Comparison of ENCODE assay signal across 8 mouse cellular contexts in genomic region chr17:23706212-23706611, GRCm38 (mm10). TPM values are rescaled to one million over a fixed set of nuclear protein-coding genes. Genes with fewer than 3 reads are reported as not detected.
DNase-seq lines count a peak whose midpoint lies in the region; ATAC-seq lines count a peak whose summit lies in the region.

No protein-coding gene starts in this region.

- no peak overlapping the region for H3K27ac ChIP-seq in forebrain, embryonic 12.5 days
- H3K27ac ChIP-seq in hindbrain, embryonic 10.5 days, result no peak overlapping the region

- no peaks in the 10 kb centered on the region for H3K9me3 ChIP-seq in forebrain, embryonic 12.5 days
- no peaks in the 10 kb centered on the region for H3K9me3 ChIP-seq in hindbrain, embryonic 10.5 days

- H3K9ac ChIP-seq in forebrain, embryonic 12.5 days, result no peak overlapping the region

- DNase-seq in MN1 (ENCODE audit: low spot score), result peak; percentile 86
- DNase-seq in c-Kit-positive CD71-positive TER-119-positive erythroid progenitor cells, embryonic 14.5 days (ENCODE audit: low spot score), result peak; percentile 67
- DNase-seq in hindbrain, embryonic 10.5 days (ENCODE audit: low spot score), result peak; percentile 76
- peak; percentile 52 for DNase-seq in layer of hippocampus, adult 9-10 months (ENCODE audit: low spot score)
- DNase-seq in lung, postnatal 36 days, result peak; percentile 81
- DNase-seq in right cerebral cortex, postnatal 10 days (ENCODE audit: low spot score in 2 of 2), result peak; percentile 79 to 84
- peak; percentile 54 to 80 for DNase-seq in urinary bladder, postnatal 4 days (ENCODE audit: low spot score in 2 of 2)

- H3K4me1 ChIP-seq in forebrain, embryonic 12.5 days, result no peaks in the 10 kb centered on the region
- H3K4me1 ChIP-seq in hindbrain, embryonic 10.5 days (replicated peaks), result 0 out of 2 replicates have a peak, but pooled peaks cover 9% of the 10 kb centered on the region

- 1% methylated on average over 3 of the region's 3 CpGs for WGBS in forebrain, embryonic 12.5 days
- 0% methylated on average over 3 of the region's 3 CpGs for WGBS in hindbrain, embryonic 10.5 days

- H3K4me3 ChIP-seq in forebrain, embryonic 12.5 days (replicated peaks), result no peak overlapping the region
- H3K4me3 ChIP-seq in hindbrain, embryonic 10.5 days, result no peak overlapping the region

- ATAC-seq in forebrain, embryonic 12.5 days (ENCODE audit: low FRiP score), result peak; percentile 65

- no peak overlapping the region for H3K4me2 ChIP-seq in forebrain, embryonic 12.5 days

- peaks cover 43% of the 10 kb centered on the region for H3K27me3 ChIP-seq in forebrain, embryonic 12.5 days
- H3K27me3 ChIP-seq in hindbrain, embryonic 10.5 days (ENCODE audit: insufficient read depth, poor library complexity, severe bottlenecking), result peaks cover 26% of the 10 kb centered on the region

- H3K36me3 ChIP-seq in forebrain, embryonic 12.5 days (replicated peaks), result no peaks in the 10 kb centered on the region
- no peaks in the 10 kb centered on the region for H3K36me3 ChIP-seq in hindbrain, embryonic 10.5 days

RNA-seq across cellular contexts. Expression of gene 1520401A03Rik, which starts 16.4 kb away (rescaled TPM):
- polyA plus RNA-seq in forebrain, embryonic 12.5 days (2016; fragmentation: Nextera tagmentation; extraction: Ambion mirVana), result 0.17 TPM in 1 of 2 replicates, not detected in the other
- not detected in 2 replicates for polyA plus RNA-seq in hindbrain, embryonic 10.5 days (2016; fragmentation: Nextera tagmentation; extraction: Ambion mirVana)

RNA-seq across cellular contexts. Expression of gene Pkmyt1, which starts 19.9 kb away (rescaled TPM):
- 47.3 and 49.6 TPM in 2 replicates for polyA plus RNA-seq in forebrain, embryonic 12.5 days (2016; fragmentation: Nextera tagmentation; extraction: Ambion mirVana)
- 54.0 and 61.5 TPM in 2 replicates for polyA plus RNA-seq in hindbrain, embryonic 10.5 days (2016; fragmentation: Nextera tagmentation; extraction: Ambion mirVana)

RNA-seq across cellular contexts. Expression of gene Cldn9, which starts 22.4 kb away (rescaled TPM):
- polyA plus RNA-seq in forebrain, embryonic 12.5 days (2016; fragmentation: Nextera tagmentation; extraction: Ambion mirVana), result 6.3 and 8.2 TPM in 2 replicates
- 6.3 and 13.1 TPM in 2 replicates for polyA plus RNA-seq in hindbrain, embryonic 10.5 days (2016; fragmentation: Nextera tagmentation; extraction: Ambion mirVana)

RNA-seq across cellular contexts. Expression of gene Cldn6, which starts 27.2 kb away (rescaled TPM):
- 7.1 and 8.0 TPM in 2 replicates for polyA plus RNA-seq in forebrain, embryonic 12.5 days (2016; fragmentation: Nextera tagmentation; extraction: Ambion mirVana)
- 20.8 and 54.2 TPM in 2 replicates for polyA plus RNA-seq in hindbrain, embryonic 10.5 days (2016; fragmentation: Nextera tagmentation; extraction: Ambion mirVana)

RNA-seq across cellular contexts. Expression of gene Tnfrsf12a, which starts 28.9 kb away (rescaled TPM):
- polyA plus RNA-seq in forebrain, embryonic 12.5 days (2016; fragmentation: Nextera tagmentation; extraction: Ambion mirVana), result 3.6 and 4.2 TPM in 2 replicates
- polyA plus RNA-seq in hindbrain, embryonic 10.5 days (2016; fragmentation: Nextera tagmentation; extraction: Ambion mirVana), result 2.7 and 7.1 TPM in 2 replicates
